Mouse (Mus musculus): ENCODE results near the gene Pax2. TPM values are rescaled to one million over a fixed set of nuclear protein-coding genes. Genes with fewer than 3 reads are reported as not detected.

Gene Pax2
- polyA plus RNA-seq, 1 experiment: not detected

- no peaks in the 10 kb centered on the region for H3K79me2 ChIP-seq (ENCODE audit: control insufficient read depth, insufficient read depth)
- no peak overlapping the region for H3ac ChIP-seq (ENCODE audit: control insufficient read depth, insufficient read length, low read depth)
- H3K4me3 ChIP-seq (ENCODE audit: insufficient read depth, poor library complexity, severe bottlenecking): no peak overlapping the region
- no peak for TF ChIP-seq USF1 (IDR thresholded peaks at IDR 0.05; ENCODE audit: low read depth)
- no peak for TF ChIP-seq MAX (IDR thresholded peaks at IDR 0.05)
- no peak for TF ChIP-seq FOSL1 (IDR thresholded peaks at IDR 0.05; ENCODE audit: insufficient read depth, low read length, poor library complexity, severe bottlenecking)
- TF ChIP-seq MYOG (IDR thresholded peaks at IDR 0.05; ENCODE audit: control insufficient read depth, extremely low read depth, insufficient read length): no peak
- no peak for TF ChIP-seq CEBPB (IDR thresholded peaks at IDR 0.05; ENCODE audit: low read depth)
- no peak for TF ChIP-seq MYOD1 (IDR thresholded peaks at IDR 0.05; ENCODE audit: control insufficient read depth, insufficient read length, low read depth)
- no peak for TF ChIP-seq CTCF (IDR thresholded peaks at IDR 0.05; ENCODE audit: control insufficient read depth, insufficient read depth, insufficient read length)
- no peaks in the 10 kb centered on the region for H3K79me3 ChIP-seq (ENCODE audit: low read depth)
- H3K36me3 ChIP-seq (ENCODE audit: control insufficient read depth, insufficient read depth): no peaks in the 10 kb centered on the region
- peaks cover 81% of the 10 kb centered on the region for H3K27me3 ChIP-seq (ENCODE audit: control insufficient read depth, insufficient read depth, insufficient read length)
These were observed 14.6 kb upstream of the Pax2 start for GRCm38 (mm10) chr19:44741091-44741763.

DNA sequence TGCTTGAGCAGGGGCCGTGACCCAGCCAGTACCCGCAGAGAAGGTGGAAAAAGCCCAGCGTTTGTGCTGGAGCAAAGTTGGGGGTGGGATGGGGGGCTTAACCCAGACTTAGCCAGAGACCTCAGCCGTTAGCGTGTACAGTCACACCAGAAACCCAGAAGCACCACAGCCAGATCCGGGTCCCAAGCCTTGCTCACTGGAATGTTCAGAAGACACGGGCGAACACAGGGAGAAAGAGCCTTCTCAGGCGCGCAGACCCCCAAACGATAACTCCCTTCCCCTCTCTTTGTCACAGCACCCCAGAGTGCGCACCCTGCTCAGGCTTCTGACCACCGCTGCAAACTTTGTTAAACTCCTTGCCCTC lies 14.1 kb upstream of the Pax2 start:
- peaks cover 81% of the 10 kb centered on the region for H3K27me3 ChIP-seq (ENCODE audit: control insufficient read depth, insufficient read depth, insufficient read length)
- H3K36me3 ChIP-seq (ENCODE audit: control insufficient read depth, insufficient read depth): no peaks in the 10 kb centered on the region
- TF ChIP-seq USF1 (IDR thresholded peaks at IDR 0.05; ENCODE audit: low read depth) (no peak), MAX (IDR thresholded peaks at IDR 0.05) (no peak), MYOD1 (IDR thresholded peaks at IDR 0.05; ENCODE audit: control insufficient read depth, insufficient read length, low read depth) (no peak), CEBPB (IDR thresholded peaks at IDR 0.05; ENCODE audit: low read depth) (no peak), FOSL1 (IDR thresholded peaks at IDR 0.05; ENCODE audit: insufficient read depth, low read length, poor library complexity, severe bottlenecking) (no peak), CTCF (IDR thresholded peaks at IDR 0.05; ENCODE audit: control insufficient read depth, insufficient read depth, insufficient read length) (no peak)
- H3ac ChIP-seq (ENCODE audit: control insufficient read depth, insufficient read length, low read depth): no peak overlapping the region
- H3K79me2 ChIP-seq (ENCODE audit: control insufficient read depth, insufficient read depth): no peaks in the 10 kb centered on the region
- no peak overlapping the region for H3K4me3 ChIP-seq (ENCODE audit: insufficient read depth, poor library complexity, severe bottlenecking)
- H3K79me3 ChIP-seq (ENCODE audit: low read depth): no peaks in the 10 kb centered on the region

GRCm38 (mm10) chr19:44742131-44743020 lies 13.5 kb upstream of the Pax2 start:
- Histone ChIP-seq H3K4me3 (ENCODE audit: insufficient read depth, poor library complexity, severe bottlenecking) (no peak overlapping the region), H3K79me2 (ENCODE audit: control insufficient read depth, insufficient read depth) (no peaks in the 10 kb centered on the region), H3K79me3 (ENCODE audit: low read depth) (no peaks in the 10 kb centered on the region), H3K27me3 (ENCODE audit: control insufficient read depth, insufficient read depth, insufficient read length) (peaks cover 78% of the 10 kb centered on the region), H3ac (ENCODE audit: control insufficient read depth, insufficient read length, low read depth) (no peak overlapping the region), H3K36me3 (ENCODE audit: control insufficient read depth, insufficient read depth) (no peaks in the 10 kb centered on the region)
- no peak for TF ChIP-seq USF1 (IDR thresholded peaks at IDR 0.05; ENCODE audit: low read depth)
- no peak for TF ChIP-seq MAX (IDR thresholded peaks at IDR 0.05)
- no peak for TF ChIP-seq CTCF (IDR thresholded peaks at IDR 0.05; ENCODE audit: control insufficient read depth, insufficient read depth, insufficient read length)
- no peak for TF ChIP-seq MYOG (IDR thresholded peaks at IDR 0.05; ENCODE audit: control insufficient read depth, extremely low read depth, insufficient read length)
- TF ChIP-seq MYOD1 (IDR thresholded peaks at IDR 0.05; ENCODE audit: control insufficient read depth, insufficient read length, low read depth): no peak
- no peak for TF ChIP-seq CEBPB (IDR thresholded peaks at IDR 0.05; ENCODE audit: low read depth)
- TF ChIP-seq FOSL1 (IDR thresholded peaks at IDR 0.05; ENCODE audit: insufficient read depth, low read length, poor library complexity, severe bottlenecking): no peak

DNA sequence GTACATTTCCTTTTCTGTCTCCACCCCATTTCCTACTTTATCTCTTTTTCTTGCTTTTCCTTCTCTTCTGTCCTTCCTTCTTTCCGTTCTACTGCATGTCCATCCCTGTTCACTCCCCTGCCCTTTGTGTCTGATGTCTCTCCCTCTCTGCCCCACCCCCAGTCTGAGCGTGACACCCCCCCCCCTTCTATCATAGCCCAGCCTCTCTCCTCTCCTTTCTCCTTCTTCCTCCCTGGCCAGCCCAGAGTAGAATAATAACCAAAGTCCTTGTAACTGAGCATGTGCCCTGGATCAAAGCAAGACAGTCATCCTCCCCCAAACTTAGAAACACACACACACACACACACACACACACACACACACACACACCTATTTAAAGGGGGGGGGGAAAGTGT lies 12.8 kb upstream of the Pax2 start:
- Histone ChIP-seq H3ac (ENCODE audit: control insufficient read depth, insufficient read length, low read depth) (no peak overlapping the region), H3K79me3 (ENCODE audit: low read depth) (no peaks in the 10 kb centered on the region), H3K27me3 (ENCODE audit: control insufficient read depth, insufficient read depth, insufficient read length) (peaks cover 77% of the 10 kb centered on the region), H3K79me2 (ENCODE audit: control insufficient read depth, insufficient read depth) (no peaks in the 10 kb centered on the region), H3K36me3 (ENCODE audit: control insufficient read depth, insufficient read depth) (no peaks in the 10 kb centered on the region), H3K4me3 (ENCODE audit: insufficient read depth, poor library complexity, severe bottlenecking) (no peak overlapping the region)
- no peak for TF ChIP-seq CEBPB (IDR thresholded peaks at IDR 0.05; ENCODE audit: low read depth)
- no peak for TF ChIP-seq MAX (IDR thresholded peaks at IDR 0.05)
- no peak for TF ChIP-seq USF1 (IDR thresholded peaks at IDR 0.05; ENCODE audit: low read depth)
- no peak for TF ChIP-seq CTCF (IDR thresholded peaks at IDR 0.05; ENCODE audit: control insufficient read depth, insufficient read depth, insufficient read length)
- no peak for TF ChIP-seq MYOD1 (IDR thresholded peaks at IDR 0.05; ENCODE audit: control insufficient read depth, insufficient read length, low read depth)
- TF ChIP-seq FOSL1 (IDR thresholded peaks at IDR 0.05; ENCODE audit: insufficient read depth, low read length, poor library complexity, severe bottlenecking): no peak
- TF ChIP-seq MYOG (IDR thresholded peaks at IDR 0.05; ENCODE audit: control insufficient read depth, extremely low read depth, insufficient read length): no peak

DNA sequence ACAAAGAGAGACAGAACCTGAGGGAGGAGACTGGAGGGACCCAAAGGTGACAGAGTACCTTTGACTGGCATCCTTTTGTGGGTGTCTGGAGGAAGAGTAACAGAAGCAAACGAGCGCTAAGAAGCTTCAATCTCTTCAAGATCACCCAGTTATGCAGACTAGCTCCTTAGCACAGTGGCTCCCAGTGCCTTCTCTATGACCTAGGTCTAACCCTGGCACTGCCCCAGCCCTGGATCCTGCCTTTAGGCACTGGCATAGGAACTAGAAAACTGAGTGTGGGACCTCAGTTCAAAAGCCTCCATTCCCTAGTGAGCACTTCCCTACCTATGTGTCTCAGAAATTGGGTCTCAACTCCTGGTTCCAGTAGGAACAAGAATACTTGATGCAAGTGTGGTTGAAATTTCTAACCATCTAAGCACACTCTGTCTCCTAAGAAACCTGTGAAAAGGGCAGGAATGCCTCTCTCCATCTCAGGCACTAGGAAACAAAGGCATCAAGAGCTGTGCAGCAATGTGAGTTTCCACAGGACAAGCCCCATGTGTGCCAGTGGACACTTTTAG lies 11.8 kb upstream of the Pax2 start:
- TF ChIP-seq CEBPB (IDR thresholded peaks at IDR 0.05; ENCODE audit: low read depth) (no peak), CTCF (IDR thresholded peaks at IDR 0.05; ENCODE audit: control insufficient read depth, insufficient read depth, insufficient read length) (no peak)
- peaks cover 81% of the 10 kb centered on the region for H3K27me3 ChIP-seq (ENCODE audit: control insufficient read depth, insufficient read depth, insufficient read length)

More for the DNA sequence above, 11.8 kb upstream of the Pax2 start:
- Histone ChIP-seq H3K4me3 (ENCODE audit: insufficient read depth, poor library complexity, severe bottlenecking) (no peak overlapping the region), H3K79me3 (ENCODE audit: low read depth) (no peaks in the 10 kb centered on the region), H3K36me3 (ENCODE audit: control insufficient read depth, insufficient read depth) (no peaks in the 10 kb centered on the region), H3ac (ENCODE audit: control insufficient read depth, insufficient read length, low read depth) (no peak overlapping the region), H3K79me2 (ENCODE audit: control insufficient read depth, insufficient read depth) (no peaks in the 10 kb centered on the region)

All from C2C12 (cell line).